Mouse (Mus musculus): ENCODE results near the gene Kng1.
A peak's percentile ranks its signal among the peaks of the same experiment; 100 is the strongest.

DNA sequence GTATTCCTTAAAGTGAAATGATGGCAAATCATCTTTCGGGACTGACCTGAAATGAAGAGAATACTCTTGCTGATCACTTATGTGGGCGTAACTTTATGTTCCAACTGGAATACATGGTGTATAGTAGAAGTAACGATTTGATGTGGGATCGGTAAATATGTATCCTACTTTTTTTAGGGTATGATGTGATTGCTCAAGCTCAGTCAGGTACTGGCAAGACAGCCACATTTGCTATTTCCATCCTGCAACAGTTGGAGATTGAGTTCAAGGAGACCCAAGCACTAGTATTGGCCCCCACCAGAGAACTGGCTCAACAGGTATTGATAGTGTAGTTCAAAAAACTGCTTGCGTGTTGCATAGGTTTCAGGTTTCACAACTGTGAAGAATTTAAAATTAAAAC is 51.3 kb downstream of the Kng1 start:
- TF ChIP-seq CTCF (IDR thresholded peaks at IDR 0.05; ENCODE audit: extremely low read depth, insufficient read depth, low read length) (no peak), POLR2A (IDR thresholded peaks at IDR 0.05; ENCODE audit: extremely low read depth, insufficient read depth, low read length) (0 out of 2 replicates have a peak, but pooled peaks have one; percentile 13)

Measured in cortical plate, adult 2 months (tissue).